Mouse (Mus musculus) left cerebral cortex, postnatal 25 days (tissue): ENCODE measurements around the gene Serpinb6a. TPM values are rescaled to one million over a fixed set of nuclear protein-coding genes. Genes with fewer than 3 reads are reported as not detected.

Experiments used
- DNase-seq, 2 experiments: peaks; one replicate each; pipeline ENCODE4 v3.0.0; 2022; ENCODE audit warnings: low spot score in 2 of 2, mixed read lengths in 1 of 2
- intact Hi-C: fragments of 180-260 bp; cut with DNase I; formaldehyde crosslinking; loops from one replicate; pipeline ENCODE4 v1.15.1; 2025
- total RNA-seq, 2 experiments: library from RNA; stranded (reverse); gene quantifications; 2 replicates each; pipeline ENCODE4 v1.2.3; 2021

Serpinb6a gene
- total RNA-seq, 2 experiments from 2014 or later: 35.6 to 39.0 TPM

GRCm38 (mm10) chr13:33934743-33935142, 67.9 kb downstream of the Serpinb6a start:
- no peak for DNase-seq
- intact Hi-C loops: no loop called here

- intact Hi-C loops: no loop called here
- DNase-seq: no peak
These were observed 71.7 kb downstream of the Serpinb6a start for GRCm38 (mm10) chr13:33930912-33931311.

GRCm38 (mm10) chr13:33930281-33930680, 72.3 kb downstream of the Serpinb6a start:
- intact Hi-C loops: no loop called here
- DNase-seq: no peak

- intact Hi-C loops: no loop called here
- DNase-seq: no peak
These were observed 80.9 kb downstream of the Serpinb6a start for GRCm38 (mm10) chr13:33921699-33922098.

- no peak for DNase-seq
- intact Hi-C loops: no loop called here
These were observed 81.6 kb downstream of the Serpinb6a start for GRCm38 (mm10) chr13:33921041-33921440.

GRCm38 (mm10) chr13:33906821-33907220, 95.8 kb downstream of the Serpinb6a start:
- intact Hi-C loops: loop anchor here (10.0 kb wide), 1 partner anchor 1042 kb away; no protein-coding TSS in a partner anchor
- no peak for DNase-seq

- DNase-seq: no peak
- intact Hi-C loops: loop anchor here (10.0 kb wide), 1 partner anchor 1041 kb away; no protein-coding TSS in a partner anchor
These were observed 97.2 kb downstream of the Serpinb6a start, which contains the start of gene Serpinb6c for GRCm38 (mm10) chr13:33905176-33905954. Gene Serpinb6c, minus strand, starts transcription at chr13:33905708.

GRCm38 (mm10) chr13:33903290-33903689, 99.3 kb downstream of the Serpinb6a start:
- DNase-seq: no peak
- intact Hi-C loops: loop anchor here (10.0 kb wide), 1 partner anchor 1038 kb away; no protein-coding TSS in a partner anchor

- intact Hi-C loops: no loop called here
These were observed 108.4 kb downstream of the Serpinb6a start for GRCm38 (mm10) chr13:33894207-33894606.

More at GRCm38 (mm10) chr13:33894207-33894606, 108.4 kb downstream of the Serpinb6a start:
- DNase-seq: peak; percentile 19 to 31

Other genes starting within 250 kb of the Serpinb6a start
- gene Serpinb6e, start 159.4 kb downstream of the Serpinb6a start, total RNA-seq: not detected
- 1 to 10 TPM in 1 of 2 experiments, under 1 TPM in 1; 0.44 to 1.4 TPM for gene Serpinb6c, start 97.1 kb downstream of the Serpinb6a start, total RNA-seq
- 1 to 10 TPM; 5.5 to 6.2 TPM for gene Nqo2, start 38.1 kb downstream of the Serpinb6a start, total RNA-seq
- 1 to 10 TPM; 5.6 to 7.1 TPM for gene Ripk1, start 431 bp downstream of the Serpinb6a start, total RNA-seq
- gene Bphl, start 34.8 kb upstream of the Serpinb6a start, total RNA-seq: 10 to 100 TPM; 39.4 to 45.2 TPM
- gene Tubb2a, start 75.2 kb upstream of the Serpinb6a start, total RNA-seq: 1,000 to 10,000 TPM; 1,056 to 1,125 TPM
- 100 to 1,000 TPM; 207 to 213 TPM for gene Tubb2b, start 127.7 kb upstream of the Serpinb6a start, total RNA-seq
- 10 to 100 TPM; 18.7 to 21.7 TPM for gene Psmg4, start 160.2 kb upstream of the Serpinb6a start, total RNA-seq